Mouse (Mus musculus) thymus, postnatal 10 days (tissue): ENCODE results near the gene Ube2f.

Experiments used
- DNase-seq, 2 experiments: peaks; one replicate each; pipeline ENCODE4 v3.0.0; 2021; ENCODE audit warnings: low spot score in 2 of 2

The Ube2f gene

DNA sequence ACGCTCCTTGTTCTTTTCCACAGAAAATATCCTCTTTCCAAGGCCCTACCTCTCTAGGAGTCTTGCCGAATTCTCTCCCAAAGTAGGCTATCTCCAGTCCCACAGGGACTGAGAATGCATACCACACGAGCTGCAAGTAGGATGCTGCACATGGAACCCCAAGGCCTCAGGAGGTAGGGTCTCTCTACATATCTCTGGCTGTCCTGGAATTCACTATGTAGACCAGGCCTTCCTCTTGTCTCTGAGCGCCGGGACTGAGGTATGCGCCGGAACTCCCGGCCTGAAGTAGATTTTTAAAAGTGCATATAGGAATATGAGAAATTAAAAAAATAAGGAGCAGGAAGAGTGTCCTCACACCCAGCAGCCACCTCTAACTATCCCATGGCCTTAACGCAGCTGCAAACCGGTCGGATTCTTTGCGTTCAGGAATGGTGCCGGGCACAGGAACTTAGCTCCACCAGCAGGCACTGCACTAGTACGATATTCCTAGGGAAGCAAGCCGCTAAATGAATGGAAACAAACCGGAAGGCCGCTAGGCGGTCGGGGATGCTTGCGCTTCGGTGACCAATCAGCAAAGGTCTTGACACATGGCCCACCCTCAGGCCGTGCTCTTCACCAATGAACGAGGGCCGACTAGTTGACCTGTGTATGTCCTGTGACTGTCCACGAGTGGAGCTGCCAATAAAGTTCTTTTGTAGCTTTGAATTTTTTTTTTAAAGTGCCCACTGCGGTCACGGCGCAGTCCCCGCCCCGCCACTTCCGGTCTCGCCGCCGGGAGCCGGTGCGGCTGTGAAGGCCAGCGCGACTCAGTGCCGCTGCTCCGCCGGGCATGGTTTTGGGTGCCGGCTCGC is at the start of gene Ube2f:
TSS of gene Ube2f (plus strand) at position 741 of the 851 bp plus-strand sequence.
- peak; percentile 81 to 82 for DNase-seq

DNA sequence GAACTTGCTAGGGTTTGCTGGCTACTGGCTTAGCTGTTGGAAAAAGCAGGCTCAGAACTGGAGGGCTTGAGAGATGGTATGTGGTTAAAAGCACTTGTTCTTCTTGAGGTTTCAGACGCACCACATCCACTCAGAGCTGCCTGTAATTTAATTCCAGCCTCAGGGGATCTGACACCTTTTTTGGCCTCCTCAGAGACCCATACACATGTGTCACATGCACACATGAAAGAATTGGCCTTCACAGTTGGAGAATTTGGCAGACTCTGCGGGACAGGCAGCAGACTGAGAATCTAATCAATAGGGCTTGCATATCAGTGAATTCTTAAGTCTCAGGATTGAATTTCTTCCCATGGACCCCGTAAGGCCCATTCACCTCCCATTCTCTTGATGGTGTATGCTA is 49.0 kb upstream of the Ube2f start:
- DNase-seq: no peak

DNA sequence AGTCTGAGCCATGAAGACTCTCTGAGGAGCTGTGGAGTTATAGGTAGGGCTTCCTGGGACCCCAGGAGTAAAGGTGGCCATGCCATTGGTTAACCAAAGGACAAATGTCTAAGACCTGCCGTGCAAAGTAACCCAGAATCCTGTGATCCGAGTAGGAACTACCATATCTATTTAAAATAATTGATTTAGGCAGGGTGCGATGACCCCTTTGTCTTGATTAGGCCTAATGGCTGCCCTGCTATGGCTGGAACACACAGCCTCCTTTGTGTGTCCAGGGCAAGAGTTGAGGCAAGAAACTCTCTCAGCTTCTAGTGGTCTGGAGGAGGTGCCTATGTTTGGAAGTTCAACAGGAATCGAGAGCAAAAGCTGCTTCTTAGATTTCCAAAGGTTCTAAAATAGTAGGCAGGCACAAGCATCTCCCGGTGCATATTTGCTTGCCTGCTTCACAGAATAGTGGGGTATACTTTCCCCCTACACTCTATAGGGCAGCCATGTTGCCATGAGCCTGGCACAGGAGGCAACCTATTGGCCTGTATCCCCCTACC is 45.8 kb upstream of the Ube2f start:
- no peak for DNase-seq

DNA sequence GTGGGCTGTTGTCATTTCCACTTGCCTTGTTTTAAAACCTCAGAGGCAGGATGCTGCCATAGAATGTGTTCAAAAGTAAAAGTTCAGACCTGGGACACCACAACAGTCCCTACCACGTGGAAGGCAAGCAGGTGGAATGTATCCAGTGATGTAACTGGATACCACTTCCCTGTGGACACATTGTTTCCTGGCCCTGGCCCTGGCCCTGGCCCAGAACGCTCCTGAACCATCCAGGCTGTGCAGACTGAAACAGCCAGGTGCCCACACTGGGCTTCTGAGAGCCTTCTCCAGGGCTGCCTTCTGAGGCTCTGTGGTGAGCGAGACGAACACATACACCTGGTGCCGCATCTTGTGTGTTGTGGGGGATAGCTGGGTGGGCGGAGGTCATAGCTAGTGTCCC is 44.5 kb upstream of the Ube2f start:
- no peak for DNase-seq

DNA sequence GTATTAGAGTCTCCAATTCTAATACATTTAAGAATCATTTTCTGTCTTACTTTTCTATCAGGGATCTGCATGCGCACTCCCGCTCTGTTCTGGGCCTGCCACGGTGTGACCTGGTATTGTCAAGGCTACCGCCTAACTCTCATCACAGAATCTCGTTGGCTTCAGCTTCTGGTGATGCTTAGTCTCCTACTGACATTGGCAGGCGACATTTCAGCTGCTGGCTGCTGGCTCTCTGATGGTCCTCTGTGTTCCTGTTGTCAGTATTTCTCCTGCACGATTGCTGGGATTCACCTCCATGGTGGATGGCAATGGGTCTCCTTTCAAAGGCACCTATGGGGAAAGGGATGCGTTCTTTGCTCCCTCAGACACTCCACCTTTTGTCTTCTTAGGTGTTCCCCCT is 43.8 kb upstream of the Ube2f start:
- DNase-seq: no peak

DNA sequence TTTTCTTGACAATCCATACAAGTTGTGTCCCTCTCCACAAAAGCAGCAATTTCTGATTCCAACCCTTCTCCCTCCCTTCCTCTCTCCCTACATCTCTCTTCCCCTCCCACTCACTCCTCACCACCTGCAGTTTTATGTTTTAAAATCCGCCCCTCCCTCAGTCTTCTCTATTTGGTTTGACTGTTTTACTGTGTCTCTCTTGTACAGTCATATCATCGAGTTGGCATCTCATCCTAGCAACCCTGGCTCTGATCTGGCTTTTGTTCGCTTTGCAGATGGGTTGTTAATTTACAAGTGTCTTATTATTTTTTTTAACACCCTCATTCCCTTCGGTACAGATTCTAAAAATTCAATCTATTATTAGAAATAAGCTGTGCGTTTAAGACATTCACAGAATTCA is 43.2 kb upstream of the Ube2f start:
- no peak for DNase-seq

DNA sequence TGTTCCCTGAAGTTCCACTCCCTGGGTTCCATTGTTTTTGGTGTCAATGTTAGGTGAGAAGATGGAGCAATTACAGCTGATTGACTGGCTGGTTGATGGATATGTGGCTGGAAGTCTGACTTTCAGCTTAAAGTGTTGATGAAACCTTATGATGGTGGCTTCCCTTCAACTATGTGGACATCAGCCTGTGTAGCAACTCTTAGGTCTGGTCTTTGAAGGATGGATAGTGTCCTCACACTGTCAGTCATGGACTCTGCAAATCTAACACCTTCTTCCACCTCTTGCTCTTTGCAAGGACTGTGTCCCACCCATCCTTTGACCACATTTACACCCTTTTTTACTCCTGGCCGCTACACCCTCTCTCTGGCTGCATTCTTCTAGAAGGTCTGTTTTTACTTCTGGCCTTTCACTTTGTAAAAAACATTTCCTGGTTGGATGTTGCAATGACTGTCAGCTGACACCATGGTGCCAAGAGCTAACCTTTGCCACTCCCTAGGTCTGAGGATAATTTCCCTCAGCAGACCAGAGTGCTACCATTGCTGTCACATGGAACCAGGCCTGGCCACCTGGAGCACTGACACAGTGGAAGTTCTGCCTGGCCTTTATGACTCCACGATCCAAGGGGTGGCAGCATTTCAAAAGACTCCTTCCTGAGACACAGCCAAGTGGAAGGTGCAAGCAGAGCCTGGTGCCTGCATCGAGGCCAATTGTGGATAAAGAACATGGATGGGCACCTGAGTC is 42.6 kb upstream of the Ube2f start:
- DNase-seq: no peak

DNA sequence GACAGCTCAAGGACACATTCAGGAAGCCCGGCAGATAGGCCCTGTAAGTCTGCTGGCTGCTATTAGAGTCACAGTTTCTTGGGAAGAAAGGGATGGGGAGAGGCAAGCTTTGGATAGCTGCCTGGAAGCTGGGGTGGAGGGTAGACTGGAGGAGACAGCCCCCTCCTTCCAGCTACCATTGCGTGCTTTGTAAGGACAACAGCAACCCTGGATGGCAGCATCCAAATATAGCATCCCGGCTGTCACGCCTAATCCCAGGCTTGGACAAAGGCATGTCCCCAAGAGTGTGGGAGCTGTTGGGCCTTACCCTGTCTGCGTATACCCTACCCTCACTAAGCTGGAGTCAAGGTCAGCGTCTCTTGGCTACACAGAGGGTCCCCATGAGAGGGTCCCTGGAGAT is 40.8 kb upstream of the Ube2f start:
- DNase-seq: no peak

DNA sequence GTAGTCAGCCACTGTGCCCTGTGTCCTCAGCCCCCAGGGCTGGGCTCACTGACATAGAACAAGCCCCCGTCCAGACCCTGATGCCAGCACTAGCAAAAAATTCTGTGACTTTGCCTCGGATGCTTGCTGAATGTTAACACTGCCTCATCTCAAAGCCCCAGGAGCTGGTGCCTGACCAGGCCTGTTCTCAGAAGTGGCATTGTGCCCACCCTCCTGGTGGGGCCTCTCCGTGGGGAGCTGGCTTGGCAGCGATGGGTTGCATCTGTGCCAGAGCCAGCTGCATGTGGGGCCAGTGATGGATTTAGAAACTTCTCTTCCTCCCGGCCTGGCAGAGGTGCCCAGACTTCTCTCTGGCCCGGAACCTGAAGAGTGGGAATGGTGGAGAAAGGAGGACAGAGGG is 40.3 kb upstream of the Ube2f start:
- DNase-seq: no peak

DNA sequence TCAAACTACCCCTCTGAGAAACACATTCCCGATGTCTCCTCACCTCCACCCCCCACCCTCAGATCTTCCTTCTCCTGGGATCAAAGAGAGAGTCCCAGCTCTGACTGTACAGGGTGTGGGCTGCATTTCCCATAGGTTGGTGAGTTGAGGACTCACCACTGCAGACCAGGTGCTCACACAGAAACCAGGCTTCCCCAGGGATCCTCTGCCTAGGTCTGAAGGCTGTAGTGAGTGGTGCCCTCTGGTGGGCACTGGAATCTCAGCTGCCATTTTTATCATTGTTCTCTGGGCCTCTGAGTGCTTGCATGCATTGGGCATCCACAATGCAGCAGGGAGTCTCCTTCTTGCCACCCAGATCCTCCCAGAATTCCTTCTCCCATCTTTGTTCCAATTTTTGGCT is 39.0 kb upstream of the Ube2f start:
- peak; percentile 63 to 77 for DNase-seq

DNA sequence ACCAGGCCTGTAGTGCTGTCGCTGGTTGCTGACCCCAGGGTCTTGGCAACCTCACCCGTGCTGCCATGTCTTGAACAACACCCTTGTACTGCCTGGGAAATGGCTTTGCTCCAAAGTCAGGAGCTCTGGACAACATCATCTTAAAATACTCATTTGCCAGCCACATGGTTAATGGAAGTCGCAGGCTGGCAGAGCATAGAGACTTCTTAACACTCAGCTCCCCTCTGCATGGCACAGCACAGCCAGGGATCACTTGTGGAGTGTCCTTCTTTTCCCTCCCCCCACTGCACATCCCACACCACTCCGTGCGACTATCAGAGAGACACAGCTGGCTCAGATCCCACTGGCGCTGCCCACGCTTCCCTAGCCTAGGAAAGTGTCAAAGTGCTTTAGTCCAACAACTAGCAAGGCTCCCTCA is 38.5 kb upstream of the Ube2f start:
- DNase-seq: no peak

DNA sequence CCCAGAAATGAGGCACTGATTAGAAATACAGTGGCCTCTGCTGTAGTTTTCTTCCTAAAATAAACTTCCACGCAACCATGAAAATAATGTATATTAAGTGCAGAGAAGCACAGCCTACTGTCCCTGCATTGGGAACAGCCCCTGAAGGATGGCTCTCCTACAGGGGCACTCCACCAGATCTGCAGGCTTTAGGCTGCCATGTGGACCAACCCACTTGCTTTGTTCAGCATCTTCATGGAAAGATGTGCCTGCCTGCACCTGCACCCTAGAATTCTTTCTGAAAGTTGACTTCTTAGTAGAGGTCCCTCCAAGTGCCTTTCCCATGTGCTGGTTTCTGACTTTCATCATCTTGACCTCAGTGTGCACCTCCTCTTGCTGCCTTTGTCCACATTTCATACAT is 34.8 kb upstream of the Ube2f start:
- DNase-seq: no peak

DNA sequence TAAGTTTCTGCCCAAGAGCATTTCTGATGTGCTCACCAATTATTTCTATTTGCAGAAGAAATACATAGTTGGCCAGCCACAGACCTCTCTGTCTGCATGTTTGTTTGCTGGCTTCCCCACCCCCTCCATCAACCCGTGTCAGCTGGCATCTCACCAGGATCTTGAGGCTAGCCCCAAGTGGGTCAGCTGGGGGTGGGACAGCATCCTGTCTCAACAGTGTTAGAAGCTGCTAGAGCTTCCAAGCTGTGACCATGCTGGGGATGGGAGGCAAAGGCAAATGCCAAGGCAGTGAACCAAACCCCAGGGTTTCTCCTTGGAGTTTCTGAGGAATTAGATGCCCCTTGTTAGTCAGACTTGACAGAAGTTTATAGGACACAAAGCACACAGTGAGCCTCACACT is 34.1 kb upstream of the Ube2f start:
- no peak for DNase-seq

DNA sequence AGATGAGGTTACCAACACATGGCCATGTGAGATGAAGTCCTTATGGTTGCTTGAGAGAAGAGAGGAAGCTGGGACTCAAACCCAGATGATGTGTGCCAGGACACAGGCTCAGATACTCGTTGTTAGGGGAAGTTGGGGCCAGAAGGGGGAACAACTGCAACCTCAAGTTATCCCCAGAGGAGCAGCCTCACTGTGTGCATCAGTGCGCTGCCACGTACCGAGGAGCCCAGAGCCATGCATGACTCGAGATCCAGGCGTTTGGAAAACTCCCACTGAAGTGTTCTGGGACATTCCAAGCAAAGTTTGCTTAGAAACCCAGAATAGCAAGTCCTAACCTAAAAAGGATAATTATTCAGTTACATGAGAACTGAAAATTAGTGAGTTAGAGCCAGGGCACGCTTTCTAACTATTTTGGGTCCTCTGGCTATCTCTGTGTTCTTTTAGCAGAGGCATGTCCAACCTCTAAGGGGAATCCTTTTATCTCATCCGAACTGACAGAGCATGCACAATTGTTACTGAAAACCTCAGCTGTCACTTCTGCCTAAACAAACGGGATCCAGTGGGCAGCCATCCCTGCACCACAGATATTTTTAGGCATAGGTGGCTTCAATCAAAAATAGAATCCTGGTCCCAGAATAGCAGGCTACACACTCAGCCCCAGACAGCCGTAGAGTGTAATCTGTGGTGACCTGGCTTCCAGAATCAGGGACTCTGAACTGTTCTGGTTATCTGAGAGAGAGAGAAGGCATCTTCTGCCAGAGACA is 33.4 kb upstream of the Ube2f start:
- DNase-seq: no peak

DNA sequence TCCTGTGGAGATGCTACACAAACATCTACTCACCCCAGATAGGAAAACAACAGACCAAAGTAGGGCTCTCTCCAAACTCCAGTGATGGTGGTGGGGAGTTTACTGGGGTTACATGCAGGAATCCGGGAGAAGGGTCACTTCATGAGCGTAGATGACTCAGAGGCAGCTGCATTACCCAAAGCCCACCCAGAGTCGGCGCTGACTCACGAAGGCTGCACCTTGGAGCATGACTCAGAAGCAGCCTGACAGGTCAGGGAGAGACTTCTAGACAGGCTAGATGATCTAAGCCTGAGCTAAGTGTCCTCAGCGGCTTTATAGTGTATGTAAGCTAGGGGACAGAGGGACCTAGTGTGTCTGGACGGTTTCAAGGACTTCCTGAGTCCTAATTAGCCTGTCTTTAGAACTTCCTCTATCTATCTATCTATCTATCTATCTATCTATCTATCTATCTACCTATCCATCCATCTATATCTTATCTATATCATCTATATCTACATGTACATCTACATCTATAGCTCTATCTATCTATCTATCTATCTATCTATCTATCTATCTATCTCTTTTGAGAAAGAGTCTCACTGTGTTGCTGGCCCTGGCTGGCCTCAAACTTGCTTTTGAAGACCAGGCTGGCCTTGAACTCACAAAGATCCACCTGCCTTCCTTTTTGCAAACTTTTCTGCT is 30.3 kb upstream of the Ube2f start:
- DNase-seq: no peak

DNA sequence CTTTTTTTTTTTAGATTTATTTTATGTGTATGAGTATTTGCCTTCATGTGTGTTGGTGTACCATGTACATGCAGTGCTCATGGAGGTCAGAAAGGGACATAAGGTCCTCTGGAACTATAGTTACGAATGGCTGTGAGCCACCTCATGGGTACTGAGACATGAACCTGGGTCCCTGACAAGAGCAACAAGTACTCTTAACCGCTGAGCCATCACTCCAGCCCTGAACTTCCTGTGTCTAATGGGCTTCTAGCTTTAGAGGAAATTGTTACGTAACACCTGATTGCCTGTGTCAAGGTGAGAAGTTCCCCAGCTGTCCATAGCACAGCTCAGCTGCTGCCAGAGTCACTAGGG is 29.8 kb upstream of the Ube2f start:
- no peak for DNase-seq

DNA sequence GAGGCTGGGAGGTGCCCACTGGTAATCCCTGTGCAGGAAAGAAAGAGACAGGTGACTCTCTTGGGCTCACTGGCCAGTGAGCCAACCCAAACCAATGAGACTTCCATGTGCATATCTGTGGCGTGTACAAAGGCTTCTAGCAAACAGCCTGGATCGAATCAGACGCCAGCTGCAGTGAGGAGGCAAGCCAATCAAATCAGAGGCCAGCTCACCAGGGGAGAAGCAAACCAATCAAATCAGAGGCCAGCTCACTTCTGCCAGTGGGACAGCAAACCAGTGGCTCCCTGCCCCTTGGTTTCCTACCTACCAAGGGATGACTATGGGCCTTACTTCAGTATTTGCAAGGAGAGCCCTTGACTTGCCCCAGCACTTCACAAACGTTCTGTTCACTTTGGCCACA is 23.5 kb upstream of the Ube2f start:
- no peak for DNase-seq

DNA sequence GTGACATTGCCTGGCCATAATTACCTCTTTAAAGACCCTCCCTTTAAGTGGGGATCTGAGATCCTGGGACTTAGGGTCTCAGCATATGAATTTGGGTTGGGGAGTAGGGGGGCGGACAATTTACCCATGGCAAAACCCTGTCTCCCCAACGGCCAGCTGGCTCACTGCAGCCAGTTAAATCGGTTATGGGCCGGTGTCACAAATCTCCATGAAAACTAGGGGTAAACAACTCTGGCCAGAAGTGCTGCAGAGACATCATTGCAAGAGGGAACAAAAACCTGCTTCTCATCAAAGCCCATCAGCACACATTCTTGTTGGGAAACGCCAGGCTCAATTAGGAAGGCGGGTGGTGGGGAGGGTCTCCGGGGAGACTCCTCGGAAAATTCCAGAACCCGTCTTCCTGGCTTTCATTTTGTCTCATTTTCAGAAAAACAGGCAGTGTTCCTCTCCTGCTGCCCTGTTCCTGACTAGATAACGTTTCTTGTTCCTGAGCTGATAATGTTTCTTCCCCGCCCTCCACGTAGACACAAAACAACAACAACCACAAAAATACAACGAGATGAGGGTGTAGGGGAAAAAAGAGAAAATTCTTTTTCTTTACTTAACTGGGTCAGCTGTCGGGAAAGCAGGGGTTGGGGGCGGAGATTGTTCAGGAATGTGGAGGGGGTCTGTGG is 22.6 kb upstream of the Ube2f start:
- DNase-seq: no peak

DNA sequence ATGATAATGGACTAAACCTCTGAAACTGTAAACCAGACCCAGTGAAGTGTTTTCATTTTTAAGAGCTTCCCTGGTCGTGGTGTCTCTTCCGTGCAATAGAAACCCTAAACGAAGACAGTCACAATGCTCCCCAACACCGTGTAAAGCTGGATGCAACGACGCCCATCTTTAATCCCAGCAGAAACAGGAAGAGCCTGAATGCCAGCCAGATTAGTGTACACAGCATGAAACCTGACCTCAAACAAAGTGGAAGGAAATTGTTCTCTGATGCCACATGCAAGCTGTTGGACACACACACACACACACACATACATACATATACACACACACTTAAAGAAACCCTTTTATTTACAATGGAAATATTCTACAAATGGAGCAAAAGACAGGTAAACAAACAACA is 19.0 kb upstream of the Ube2f start:
- no peak for DNase-seq

DNA sequence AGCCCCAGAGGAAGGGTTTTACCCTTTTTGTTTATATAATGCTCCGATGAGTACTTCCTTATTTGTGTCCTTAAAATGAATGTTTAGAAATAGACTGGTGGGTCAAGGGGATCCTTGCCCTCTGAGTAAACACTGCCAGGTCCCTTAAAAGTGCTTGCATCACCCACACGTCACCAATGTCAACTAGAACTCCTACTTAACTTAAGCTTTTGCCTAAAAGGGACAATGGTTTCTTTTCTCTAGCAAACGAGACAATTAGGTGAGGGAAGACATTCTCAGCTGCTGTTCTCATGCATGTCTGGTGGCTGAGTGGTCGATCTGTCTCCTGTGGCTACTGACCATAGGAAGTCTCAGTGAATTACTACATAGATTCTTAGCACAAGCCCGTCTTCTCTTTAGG is 18.2 kb upstream of the Ube2f start:
- no peak for DNase-seq

DNA sequence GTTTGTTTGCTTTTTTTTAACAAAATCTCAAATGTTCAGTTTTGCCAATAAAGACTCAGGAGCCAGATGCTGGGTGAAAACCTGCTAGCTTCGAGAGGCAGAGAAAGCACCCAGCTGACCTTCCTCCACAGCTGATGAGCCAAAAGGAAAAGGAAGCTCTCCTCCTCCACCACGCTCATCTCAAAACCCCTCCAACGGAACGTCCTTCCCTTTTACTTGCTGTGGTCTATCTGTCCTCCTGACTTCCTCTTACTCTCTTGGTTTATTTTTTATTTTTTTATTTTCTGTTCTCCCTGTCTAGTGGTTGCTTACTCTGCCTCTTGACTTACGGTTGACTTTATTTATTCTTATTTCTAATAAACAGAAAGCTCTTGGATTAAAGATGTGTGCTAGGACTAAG is 14.7 kb upstream of the Ube2f start:
- DNase-seq: no peak
